Mouse (Mus musculus) liver, postnatal 0 days (tissue): ENCODE measurements around the gene Stx3.
A peak's percentile ranks its signal among the peaks of the same experiment; 100 is the strongest.

ENCODE experiments used
- CTCF ChIP-seq: sonication (generic); IDR thresholded peaks from 2 replicates; pipeline ENCODE4 v1.5.1; 2016; ENCODE audit warnings: antibody characterized with exemption, low read depth
- EP300 ChIP-seq: IDR thresholded peaks from 2 replicates; pipeline ENCODE4 v1.6.1; 2016; ENCODE audit warnings: antibody characterized with exemption, low read depth, mild to moderate bottlenecking

DNA sequence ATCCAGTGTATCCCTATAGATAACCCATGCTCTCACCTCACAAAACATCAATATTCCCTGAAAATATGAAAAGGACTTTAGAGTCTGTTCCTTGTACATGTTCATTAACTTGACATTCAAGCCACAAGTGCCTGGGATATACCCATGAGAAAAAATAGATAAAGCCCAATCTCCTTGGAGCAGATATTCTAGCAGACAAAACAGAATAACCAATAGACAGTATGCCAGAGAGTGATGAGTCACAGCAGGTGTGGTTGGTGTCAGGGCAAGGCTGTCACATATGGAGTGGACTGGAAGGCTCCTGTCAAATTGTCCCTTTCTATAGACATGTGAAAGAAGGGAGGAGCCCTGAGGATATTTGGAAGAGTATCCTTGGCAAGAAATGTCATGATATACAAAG lies 73.5 kb downstream of the Stx3 start:
- TF ChIP-seq CTCF (no peak), EP300 (peak; percentile 58)
